Mouse (Mus musculus): ENCODE results near the gene Slc25a22.

- TF ChIP-seq CTCF (IDR thresholded peaks at IDR 0.05; ENCODE audit: control insufficient read depth, insufficient read depth, insufficient read length) (no peak), FOSL1 (IDR thresholded peaks at IDR 0.05; ENCODE audit: insufficient read depth, low read length, poor library complexity, severe bottlenecking) (no peak), MAX (IDR thresholded peaks at IDR 0.05) (no peak), USF1 (IDR thresholded peaks at IDR 0.05; ENCODE audit: low read depth) (no peak), CEBPB (IDR thresholded peaks at IDR 0.05; ENCODE audit: low read depth) (no peak), MYOG (IDR thresholded peaks at IDR 0.05; ENCODE audit: control insufficient read depth, extremely low read depth, insufficient read length) (no peak), MYOD1 (IDR thresholded peaks at IDR 0.05; ENCODE audit: control insufficient read depth, insufficient read length, low read depth) (no peak)
Observed at GRCm38 (mm10) chr7:141483114-141483653, 45.5 kb upstream of the Slc25a22 start.
